Mouse (Mus musculus): ENCODE data around the gene Gpcpd1.
A peak's percentile ranks its signal among the peaks of the same experiment; 100 is the strongest.

The Gpcpd1 gene

DNA sequence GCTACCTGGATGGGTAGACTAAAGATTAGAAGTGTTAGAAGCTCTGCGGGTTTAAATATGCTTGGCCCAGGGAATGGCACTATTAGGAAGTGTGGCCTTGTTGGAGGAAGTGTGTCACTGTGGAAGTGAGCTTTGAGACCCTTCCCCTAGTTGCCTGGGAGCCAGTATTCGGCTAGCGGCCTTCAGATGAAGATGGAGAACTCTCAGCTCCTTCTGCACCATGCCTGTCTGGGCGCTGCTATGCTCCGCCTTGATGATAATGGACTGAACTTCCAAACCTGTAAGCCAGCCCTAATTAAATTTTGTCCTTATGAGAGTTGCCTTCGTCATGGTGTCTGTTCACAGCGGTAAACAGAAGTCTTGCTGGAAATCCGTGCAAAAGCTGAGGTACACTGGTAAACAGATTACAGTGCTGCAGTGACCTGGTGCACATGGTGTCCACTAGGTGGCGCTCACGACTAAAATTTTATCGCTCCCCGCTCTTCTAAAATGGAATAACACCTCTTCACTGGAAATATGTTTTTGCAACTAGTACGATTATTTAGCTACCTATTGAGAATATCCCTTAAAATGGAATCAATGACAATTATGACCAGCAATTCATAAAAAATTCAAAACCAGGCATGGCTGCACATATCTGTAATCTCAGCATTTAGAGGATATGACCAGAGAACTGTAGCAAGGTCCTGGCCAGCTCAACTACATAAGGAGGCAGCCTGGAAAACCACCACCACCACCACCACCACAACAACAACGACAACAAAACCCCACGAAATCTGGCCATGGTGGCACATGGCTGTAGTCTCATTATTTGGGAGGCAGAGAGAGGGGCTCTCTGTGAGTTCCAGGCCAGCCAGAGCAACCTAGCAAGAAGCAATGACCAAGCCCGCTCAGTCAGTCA, 71.1 kb downstream of the Gpcpd1 start:
- peak; percentile 32 to 65 for DNase-seq

DNA sequence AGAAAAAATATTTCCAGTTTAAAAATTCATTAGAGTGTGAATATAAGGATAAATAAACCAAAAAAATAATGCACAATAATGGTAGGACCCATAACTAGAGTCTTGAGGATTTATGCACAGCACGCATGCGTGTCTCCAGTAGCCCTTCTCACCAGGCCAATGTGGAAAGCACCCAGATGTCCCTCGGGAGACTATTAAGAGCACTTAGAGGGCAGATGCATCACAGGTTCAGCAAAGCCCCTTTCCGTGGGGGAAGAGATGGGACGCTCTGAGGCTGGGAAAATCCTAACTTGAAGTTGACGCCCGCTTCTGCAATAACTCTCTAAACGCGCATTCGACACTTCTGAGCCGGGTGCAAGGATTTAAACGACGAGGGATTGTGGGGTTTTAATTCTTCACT, 71.9 kb downstream of the Gpcpd1 start:
- no peak for DNase-seq

DNA sequence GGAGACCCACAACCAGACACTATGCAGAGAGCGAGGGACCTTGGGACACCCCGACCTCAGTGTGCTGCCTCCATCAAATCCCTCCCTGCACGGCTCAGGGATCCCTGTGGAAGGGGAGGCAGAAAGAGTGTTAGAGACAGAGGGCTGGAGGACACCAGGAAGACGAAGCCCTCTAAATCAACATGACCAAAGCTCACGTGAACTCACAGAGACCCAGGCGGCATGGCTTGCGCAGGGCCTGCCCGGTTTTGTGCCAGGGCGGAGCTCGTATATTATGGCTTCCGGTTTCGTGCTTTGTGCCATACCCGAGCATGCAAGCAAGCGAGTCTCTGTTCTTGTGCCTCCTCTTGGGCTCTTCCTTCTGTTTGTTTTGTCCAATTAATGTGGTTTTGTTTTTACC, 72.5 kb downstream of the Gpcpd1 start:
- DNase-seq: no peak

DNA sequence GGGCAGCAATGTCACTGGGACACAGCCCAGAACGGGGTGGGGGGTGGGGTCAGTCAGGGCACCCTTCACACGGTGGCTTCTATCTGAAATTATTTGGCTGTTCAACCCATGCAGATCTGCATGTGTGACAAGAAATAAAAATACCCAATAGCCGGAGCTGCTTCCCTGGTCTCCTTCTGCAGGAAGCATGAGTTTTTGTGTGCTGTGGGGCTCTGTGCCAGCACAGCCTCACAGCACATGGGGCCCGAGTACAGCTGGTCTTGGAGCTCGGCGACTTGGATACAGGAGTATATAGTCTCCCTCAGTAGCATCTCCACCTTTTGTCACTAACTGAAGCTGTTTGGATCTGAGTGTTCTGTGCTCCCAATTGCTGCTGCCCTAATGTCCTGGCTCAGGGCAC, 73.2 kb downstream of the Gpcpd1 start:
- no peak for DNase-seq

DNA sequence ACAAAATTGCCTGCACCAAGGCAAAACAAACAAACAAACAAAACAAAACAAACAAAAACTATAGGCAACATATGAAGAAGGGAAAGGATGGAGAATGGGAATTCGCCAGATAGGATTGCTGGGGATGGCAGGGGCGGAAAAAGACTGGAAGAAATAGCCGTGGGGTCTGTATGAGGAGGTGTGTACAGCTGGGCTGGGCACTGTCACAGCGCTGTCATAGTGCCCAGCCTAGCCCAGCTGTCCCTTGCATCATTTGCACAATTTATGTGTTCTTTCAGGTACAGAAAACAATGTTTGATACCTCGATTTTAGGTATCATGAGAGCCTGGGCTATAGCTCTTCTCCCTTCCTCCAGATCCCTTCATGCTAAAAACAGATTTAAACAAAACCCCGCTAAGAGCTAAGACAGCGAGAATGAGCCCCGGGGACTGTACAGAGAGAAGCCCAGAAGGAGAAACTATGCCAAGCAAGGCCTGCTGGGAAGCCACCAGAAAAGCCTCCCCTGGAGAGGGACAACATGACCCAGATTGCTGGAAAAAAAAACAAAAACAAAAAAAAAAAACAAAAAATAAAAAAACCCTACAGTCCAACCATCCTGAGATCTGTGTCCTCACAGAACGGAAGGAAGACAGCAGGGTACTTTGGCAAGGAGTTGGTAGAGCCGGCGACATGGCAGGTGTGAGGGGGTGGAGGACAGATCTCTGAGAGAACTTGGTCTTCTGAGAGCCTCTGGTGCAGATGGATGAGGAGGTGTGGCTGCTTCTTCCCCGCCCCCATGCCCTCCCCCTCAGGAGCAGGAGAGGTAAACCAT, 74.0 kb downstream of the Gpcpd1 start:
- no peak for DNase-seq

DNA sequence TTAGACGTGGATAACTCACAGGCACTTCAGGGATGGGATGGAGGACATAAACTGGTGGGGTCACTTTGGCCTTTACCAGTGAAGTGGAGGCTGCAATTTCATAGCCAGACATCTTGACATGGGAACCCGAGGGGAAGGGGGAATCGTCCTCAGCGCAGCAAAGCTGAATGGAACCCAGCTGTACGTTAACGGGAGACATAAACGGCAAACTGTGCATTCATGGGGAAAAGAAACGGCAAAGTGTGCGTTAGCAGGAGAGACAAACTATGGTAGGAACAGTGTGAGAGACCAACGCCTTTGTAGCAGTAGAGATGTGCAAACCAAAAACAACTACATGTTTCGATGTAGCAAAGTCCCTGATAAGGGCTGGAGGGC, 74.6 kb downstream of the Gpcpd1 start:
- DNase-seq: no peak

DNA sequence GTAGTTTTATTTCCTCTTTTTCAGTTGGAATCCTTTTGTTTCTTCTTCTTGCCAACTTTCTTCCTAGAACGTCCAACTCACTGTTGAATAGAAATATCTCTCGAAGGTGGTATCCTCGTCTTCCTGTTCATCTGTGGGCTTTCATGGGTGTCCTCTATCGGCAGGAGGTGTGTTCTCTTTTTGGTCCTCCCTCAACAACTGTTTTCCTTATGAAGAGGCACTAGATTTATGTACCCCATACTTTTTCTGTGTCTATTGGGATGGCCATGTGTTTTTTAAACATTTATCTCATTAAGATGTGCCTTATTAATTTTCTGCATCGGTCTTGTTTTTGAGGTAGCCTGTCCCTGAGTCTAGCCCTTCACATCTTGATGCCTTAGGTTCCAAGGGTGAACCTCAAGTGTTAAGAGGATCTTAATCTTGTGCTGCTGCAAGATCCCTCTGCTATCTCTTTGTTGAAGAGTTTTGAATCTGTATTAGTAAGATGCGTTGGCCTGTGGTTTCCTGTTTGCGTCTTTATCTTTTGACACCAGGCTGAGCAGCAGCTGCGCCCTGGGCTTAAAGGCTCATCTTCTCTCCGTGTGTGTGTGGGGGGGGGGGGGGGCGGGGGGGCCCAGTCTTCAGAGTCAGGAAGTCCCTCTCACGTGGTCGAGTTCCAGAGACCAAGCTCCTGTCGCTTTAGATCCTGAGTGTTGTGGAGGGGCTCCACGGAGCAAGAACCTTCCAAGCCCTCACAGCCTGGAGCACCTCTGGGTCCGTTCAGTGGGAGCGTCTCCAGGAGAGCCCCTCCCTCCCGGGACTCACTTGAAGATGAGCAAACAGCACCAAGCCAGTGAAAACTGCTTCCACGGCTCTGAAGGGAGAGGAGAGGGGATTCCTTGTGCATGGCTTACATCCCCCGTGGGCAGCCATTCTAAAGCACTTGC, 75.2 kb downstream of the Gpcpd1 start:
- DNase-seq: no peak

DNA sequence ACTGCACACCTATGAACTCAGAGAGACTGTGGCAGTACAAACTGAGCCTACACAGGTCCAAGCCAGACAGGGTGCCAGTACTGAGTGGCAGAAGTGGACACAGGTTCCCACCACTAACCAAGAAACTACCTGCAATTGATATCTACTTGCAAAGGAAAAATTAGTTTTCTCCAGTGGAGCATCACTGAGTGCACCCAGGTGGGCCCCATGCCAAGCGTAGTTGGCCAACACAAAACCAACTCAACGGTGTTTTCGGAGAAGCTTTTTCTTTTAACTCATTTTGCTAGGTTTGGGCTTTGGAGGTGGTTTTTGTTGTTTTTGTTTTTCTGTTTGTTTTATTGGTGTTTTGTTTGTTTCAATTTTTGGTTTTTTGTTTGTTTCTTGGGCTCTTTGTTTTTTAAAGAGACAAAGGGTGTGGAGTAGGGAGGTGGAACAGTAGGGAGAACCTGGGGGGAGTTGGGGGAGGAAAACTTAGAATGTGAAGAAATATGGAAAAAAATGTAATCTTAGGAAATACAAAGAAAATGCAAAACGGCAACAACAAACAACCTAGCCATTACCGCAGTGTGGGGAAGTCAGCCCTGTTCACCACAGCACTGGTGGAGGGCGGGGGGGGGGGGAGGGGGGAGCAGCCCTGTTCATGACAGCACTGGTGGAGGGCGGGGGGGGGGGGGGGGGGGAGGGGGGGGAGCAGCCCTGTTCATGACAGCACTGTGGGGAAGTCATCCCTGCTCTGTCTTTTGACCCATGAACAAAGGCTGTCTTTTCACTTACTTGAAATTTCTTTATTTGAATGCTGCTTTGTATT, 76.3 kb downstream of the Gpcpd1 start:
- no peak for DNase-seq

DNA sequence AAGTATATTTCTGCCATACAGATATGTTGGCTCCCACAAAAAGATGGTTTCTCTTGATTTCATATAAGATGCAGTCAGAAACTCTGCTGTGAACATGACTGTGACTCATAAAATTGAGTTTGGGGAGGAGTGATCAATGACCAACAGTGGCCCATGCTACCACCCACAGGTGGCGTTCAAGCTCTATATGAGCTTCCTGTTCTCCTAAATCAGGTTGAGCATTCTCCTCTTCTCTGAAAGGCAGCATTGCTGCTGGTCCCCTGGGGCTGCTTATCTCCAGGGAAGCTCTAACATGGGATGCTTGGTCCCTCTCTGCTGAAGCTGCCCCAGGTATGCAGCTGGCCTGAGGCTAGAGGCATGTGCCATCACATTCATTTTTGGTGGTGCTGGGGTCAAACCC, 77.8 kb downstream of the Gpcpd1 start:
- no peak for DNase-seq

DNA sequence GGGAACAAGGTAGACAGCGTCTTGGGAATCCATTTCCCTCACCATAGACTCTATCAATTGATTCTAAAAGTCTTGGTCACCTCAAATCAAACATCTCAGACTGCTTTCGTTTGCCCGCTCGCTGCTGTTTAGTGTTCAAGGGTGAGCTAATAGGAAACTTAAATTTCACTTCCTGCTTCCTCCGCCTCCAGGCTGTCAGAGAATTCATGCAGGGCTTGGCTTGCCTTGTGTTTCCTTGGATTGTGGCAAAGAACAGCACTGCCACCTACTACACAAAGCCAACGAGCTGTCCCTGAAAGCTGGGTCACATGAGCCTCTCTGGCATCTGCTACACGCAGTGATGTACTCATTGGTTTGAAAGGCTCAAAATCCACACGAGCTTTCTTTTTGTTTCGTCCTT, 78.3 kb downstream of the Gpcpd1 start:
- DNase-seq: no peak

DNA sequence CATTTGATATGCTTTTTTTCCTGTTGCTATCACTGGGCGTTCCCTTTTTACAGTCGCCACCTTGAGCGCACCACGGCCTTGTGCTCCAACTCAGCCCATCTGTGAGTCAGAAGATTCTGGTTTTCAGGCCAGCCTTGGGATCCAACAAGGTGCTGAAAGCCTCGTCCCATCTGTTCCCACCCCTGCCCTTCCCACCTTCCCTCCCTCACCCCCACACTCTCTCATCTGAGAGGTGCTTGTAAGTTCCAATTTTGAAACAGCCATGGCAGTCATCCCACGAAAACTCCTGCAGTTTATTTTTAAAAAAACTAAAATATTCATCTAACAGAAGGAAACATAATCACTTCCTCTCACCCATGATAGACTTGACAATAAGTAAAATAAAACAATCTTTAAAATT, 80.0 kb downstream of the Gpcpd1 start:
- no peak for DNase-seq

DNA sequence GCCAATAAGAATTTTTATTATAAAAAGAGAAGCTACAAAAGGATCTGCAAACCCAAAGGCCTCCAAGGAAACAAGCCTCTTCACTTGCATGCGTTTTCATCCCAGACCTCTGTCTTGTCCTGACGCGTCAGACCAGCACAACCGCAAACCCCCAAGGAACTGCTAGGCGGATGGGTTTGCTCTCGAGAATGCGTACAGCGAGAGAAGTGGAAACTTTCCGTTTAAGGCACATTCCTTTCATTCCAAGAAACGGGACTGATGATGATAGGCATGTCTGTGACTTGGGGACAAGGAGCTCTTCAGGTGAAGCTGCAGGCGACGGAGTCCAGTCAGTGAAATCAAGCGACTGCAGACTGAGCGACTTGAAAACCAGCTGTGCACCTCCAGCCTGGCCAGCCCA, 80.4 kb downstream of the Gpcpd1 start:
- no peak for DNase-seq

DNA sequence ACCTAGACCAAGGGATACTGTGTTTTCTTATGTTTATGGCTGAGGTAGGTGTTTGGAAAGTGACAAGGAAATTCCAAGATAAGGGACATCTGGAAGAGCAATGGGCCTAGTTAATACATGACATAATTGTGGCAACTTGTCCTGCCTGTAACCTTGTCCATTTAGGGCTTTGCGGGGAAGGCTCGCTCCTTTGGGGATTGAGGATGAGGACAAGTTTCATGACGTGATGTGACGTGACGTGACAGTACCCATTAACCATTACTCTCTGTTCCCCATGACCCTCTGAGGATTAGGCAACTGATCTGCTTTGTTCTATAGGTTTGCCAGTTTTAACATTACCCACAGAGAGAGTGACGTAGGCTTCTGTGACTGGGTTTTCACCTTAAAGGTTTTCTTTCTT, 81.7 kb downstream of the Gpcpd1 start:
- DNase-seq: no peak

DNA sequence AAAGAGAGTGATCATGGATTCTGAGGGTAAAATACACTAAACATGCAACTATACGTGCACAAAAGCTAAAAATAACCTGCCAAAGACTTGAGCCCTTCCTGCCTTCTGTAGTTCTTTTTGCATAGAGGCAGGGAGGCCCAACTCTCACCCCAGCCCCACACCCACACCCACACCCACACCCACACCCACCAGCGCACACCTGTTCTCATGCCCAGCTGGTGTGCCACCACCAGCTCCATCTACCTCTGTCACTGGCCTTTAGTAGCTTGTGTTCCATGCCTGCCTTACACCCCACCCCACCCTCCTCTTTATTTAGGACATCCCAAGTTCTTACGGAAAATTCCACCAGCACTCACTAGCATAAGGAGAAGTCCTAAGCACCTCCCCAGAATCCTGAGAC, 89.2 kb downstream of the Gpcpd1 start:
- DNase-seq: no peak

DNA sequence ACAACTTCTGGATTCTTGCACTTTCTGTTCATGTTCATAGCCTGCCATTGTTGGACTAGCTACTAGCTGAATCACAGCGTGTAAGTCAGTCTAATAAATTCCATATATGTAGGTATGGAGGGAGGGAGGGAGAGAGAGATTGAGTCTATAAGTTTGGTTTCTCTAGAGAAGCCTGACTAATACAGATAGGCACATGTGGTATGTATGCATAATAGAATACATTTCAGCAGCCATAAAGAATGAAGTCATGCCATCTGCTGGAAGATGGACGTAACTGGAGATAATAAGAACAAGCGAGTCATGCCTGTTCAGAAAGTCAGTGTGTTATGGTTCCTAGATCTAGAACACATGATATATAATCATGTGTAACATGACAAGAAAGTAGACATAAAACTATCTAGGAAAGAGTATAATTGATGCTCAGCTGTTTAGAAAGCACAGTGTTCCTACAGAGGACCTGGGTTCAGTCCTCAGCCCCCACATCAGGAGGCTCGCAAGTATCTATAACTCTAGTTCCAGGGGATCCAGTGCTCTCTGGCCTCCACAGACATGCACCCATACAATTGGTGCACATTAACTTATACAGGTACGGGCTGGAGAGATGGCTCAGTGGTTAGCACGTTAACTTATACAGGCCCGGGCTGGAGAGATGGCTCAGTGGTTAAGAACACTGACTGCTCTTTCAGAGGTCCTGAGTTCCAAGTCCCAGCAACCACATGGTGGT, 90.0 kb downstream of the Gpcpd1 start:
- no peak for DNase-seq

DNA sequence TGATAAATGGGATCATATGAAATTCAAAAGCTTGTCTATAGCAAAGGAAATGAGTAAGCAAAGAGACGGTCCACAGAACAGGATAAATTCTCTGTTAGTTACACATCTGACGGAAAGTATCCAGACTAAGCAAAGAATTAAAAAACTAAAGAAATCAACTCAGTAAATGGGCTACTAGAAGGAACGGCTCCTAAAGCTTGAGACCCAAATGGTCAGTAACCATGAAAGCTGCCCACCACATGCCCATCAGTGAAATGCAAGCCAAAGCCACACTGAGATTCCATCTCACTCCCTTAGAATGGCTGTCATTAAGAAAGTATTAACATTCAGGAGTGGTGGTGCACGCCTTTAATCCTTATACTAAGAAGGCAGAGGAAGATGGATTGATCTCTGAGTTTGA, 94.3 kb downstream of the Gpcpd1 start:
- no peak for DNase-seq

DNA sequence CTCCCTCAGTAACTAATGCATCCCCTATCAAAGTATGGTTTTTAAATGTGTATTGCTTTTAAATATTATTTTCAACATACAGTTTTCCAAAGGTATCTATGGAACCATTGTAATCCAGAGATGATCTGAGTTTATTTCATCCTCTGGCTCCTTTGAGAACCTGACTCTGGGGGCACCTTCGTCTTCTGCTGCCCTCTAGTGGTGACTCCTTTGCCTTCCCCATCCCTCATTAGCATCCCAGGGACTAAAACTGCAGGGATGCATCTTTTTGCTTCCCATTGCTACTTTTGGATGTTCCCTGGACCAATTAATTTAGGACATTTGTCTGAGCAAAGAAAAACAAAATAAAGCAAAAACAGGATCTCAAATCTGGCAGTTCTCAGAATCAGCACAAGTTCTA, 102.1 kb downstream of the Gpcpd1 start:
- peak; percentile 17 to 63 for DNase-seq

DNA sequence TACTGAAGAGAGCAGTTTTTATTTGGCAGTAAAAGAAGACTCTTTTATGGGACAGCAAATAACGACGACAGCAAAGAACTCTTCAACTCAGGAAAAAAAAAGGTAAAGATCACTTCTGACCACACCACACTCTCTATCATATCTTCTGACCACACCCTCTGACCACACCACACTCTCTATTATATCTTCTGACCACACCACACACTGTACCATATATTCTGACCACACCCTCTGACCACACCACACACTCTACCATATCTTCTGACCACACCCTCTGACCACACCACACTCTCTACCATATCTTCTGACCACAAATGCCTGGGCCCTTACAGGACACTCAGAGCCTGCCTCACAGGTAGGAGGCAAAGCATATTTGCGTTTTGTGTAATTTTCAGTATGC, 106.0 kb downstream of the Gpcpd1 start:
- no peak for DNase-seq
